Mouse (Mus musculus) bone marrow, adult 2 months (tissue): ENCODE measurements at regions not wholly inside any gene's neighbourhood (a gene's known extent, or its start where the extent isn't known, plus 50 kb on each side); places are given as distances from the start of the nearest gene placed in this dataset.

Experiments
- CTCF ChIP-seq: fragments of 200-500 bp; IDR thresholded peaks from 2 replicates; pipeline ENCODE4 v1.5.1; 2011; ENCODE audit warnings: low read length, control low read depth; ENCODE audit not compliant: control insufficient read depth, insufficient read depth
- POLR2A ChIP-seq: fragments of 200-500 bp; IDR thresholded peaks from 2 replicates; pipeline ENCODE4 v1.6.1; 2011; ENCODE audit warnings: low read depth, mild to moderate bottlenecking, control low read depth, low read length, borderline replicate concordance; ENCODE audit not compliant: control insufficient read depth

GRCm38 (mm10) chr1:151087151-151087660 lies 94.0 kb upstream of the Hmcn1 start:
- TF ChIP-seq CTCF (no peak), POLR2A (no peak)
